Mouse (Mus musculus) CH12.LX (cell line): Measurements from ENCODE around the gene Synj2. TPM values are rescaled to one million over a fixed set of nuclear protein-coding genes. Genes with fewer than 3 reads are reported as not detected.

ENCODE experiments used
- DNase-seq: peaks from one replicate; pipeline ENCODE4 v3.0.0-alpha.2; 2013; ENCODE audit errors: extremely low read depth
- H3K27ac ChIP-seq: 2 replicates; pipeline ENCODE4 v1.5.1; 2012; ENCODE audit warnings: low read depth, mild to moderate bottlenecking, control low read depth, moderate library complexity; ENCODE audit not compliant: insufficient read depth
- H3K27me3 ChIP-seq: replicated peaks from 2 replicates; pipeline ENCODE3; 2012; ENCODE audit warnings: inconsistent platforms
- H3K36me3 ChIP-seq, 2 experiments: replicated peaks in 1 of 2; 2 replicates each; pipeline versions ENCODE3 to v1.6.1; 2012; ENCODE audit warnings: inconsistent platforms in 1 of 2, low read length in 1 of 2, mild to moderate bottlenecking in 1 of 2, mixed read lengths in 1 of 2, moderate library complexity in 1 of 2; ENCODE audit not compliant: control insufficient read depth in 1 of 2, insufficient read depth in 1 of 2
- H3K4me1 ChIP-seq, 2 experiments: 2 replicates each; pipeline ENCODE4 v1.6.1; 2012; ENCODE audit warnings: inconsistent platforms in 1 of 2, moderate library complexity in 1 of 2; ENCODE audit not compliant: insufficient read depth in 2 of 2, control insufficient read depth in 1 of 2
- H3K4me2 ChIP-seq: 2 replicates; pipeline ENCODE4 v1.6.1; 2012; ENCODE audit warnings: low read depth, mild to moderate bottlenecking, control low read depth; ENCODE audit not compliant: poor library complexity, insufficient read depth, severe bottlenecking
- H3K4me3 ChIP-seq, 3 experiments: fragments of 150-350 bp in 1 of 3; sonication (generic) in 1 of 3; replicated peaks in 1 of 3; 2 replicates each; pipeline versions ENCODE3 to v1.5.1; 2011 to 2012; ENCODE audit warnings: low read depth in 2 of 3, low read length in 2 of 3, mild to moderate bottlenecking in 2 of 3, moderate library complexity in 2 of 3, control low read depth in 1 of 3, improper control_type of control experiment in 1 of 3, inconsistent platforms in 1 of 3, mixed read lengths in 1 of 3; ENCODE audit not compliant: poor library complexity in 1 of 3
- H3K79me2 ChIP-seq: replicated peaks from 2 replicates; pipeline ENCODE4 v1.6.1; 2012; ENCODE audit warnings: mild to moderate bottlenecking, moderate library complexity; ENCODE audit not compliant: control insufficient read depth, poor library complexity, insufficient read depth, severe bottlenecking; ENCODE audit errors: extremely low read depth
- H3K9ac ChIP-seq: 2 replicates; pipeline ENCODE4 v1.6.1; 2012; ENCODE audit warnings: low read depth, mild to moderate bottlenecking, control low read depth, moderate library complexity; ENCODE audit not compliant: insufficient read depth
- H3K9me3 ChIP-seq: replicated peaks from 2 replicates; pipeline ENCODE3; 2012; ENCODE audit warnings: low read length, inconsistent platforms, mixed read lengths
- CHD1 ChIP-seq: IDR thresholded peaks from 2 replicates; pipeline ENCODE4 v1.6.1; 2012; ENCODE audit warnings: low read depth, low read length, improper control_type of control experiment, inconsistent platforms
- CTCF ChIP-seq, 2 experiments: IDR thresholded peaks in 1 of 2; conservative IDR thresholded peaks in 1 of 2; 2 replicates each; pipeline ENCODE4 v1.5.1; 2011 to 2012; ENCODE audit warnings: low read depth in 2 of 2, low read length in 2 of 2, improper control_type of control experiment in 1 of 2, inconsistent platforms in 1 of 2, mild to moderate bottlenecking in 1 of 2, moderate library complexity in 1 of 2
- ELF1 ChIP-seq: IDR thresholded peaks from 2 replicates; pipeline ENCODE4 v1.6.1; 2014; ENCODE audit warnings: low read depth, mild to moderate bottlenecking, inconsistent platforms, low read length, improper control_type of control experiment
- ETS1 ChIP-seq: conservative IDR thresholded peaks from 2 replicates; pipeline ENCODE4 v1.6.1; 2012; ENCODE audit warnings: low read depth, mild to moderate bottlenecking, inconsistent platforms, low read length, improper control_type of control experiment, moderate library complexity
- HCFC1 ChIP-seq: IDR thresholded peaks from 2 replicates; pipeline ENCODE4 v1.6.1; 2012; ENCODE audit warnings: low read depth, mild to moderate bottlenecking, inconsistent platforms, low read length, improper control_type of control experiment
- JUND ChIP-seq: conservative IDR thresholded peaks from 2 replicates; pipeline ENCODE4 v1.6.1; 2011; ENCODE audit warnings: low read depth, low read length, improper control_type of control experiment
- MAX ChIP-seq: IDR thresholded peaks from 2 replicates; pipeline ENCODE4 v1.6.1; 2011; ENCODE audit warnings: low read length, improper control_type of control experiment
- MYC ChIP-seq: IDR thresholded peaks from 2 replicates; pipeline ENCODE4 v1.6.1; 2011; ENCODE audit warnings: low read depth, mild to moderate bottlenecking, improper control_type of control experiment, low read length
- NELFE ChIP-seq: IDR thresholded peaks from 2 replicates; pipeline ENCODE4 v1.6.1; 2011; ENCODE audit warnings: low read depth, low read length, improper control_type of control experiment
- NRF1 ChIP-seq: IDR thresholded peaks from 2 replicates; pipeline ENCODE4 v1.6.1; 2014; ENCODE audit warnings: low read depth, mild to moderate bottlenecking, inconsistent platforms, low read length, improper control_type of control experiment, moderate library complexity
- POLR2AphosphoS2 ChIP-seq: IDR thresholded peaks from 2 replicates; pipeline ENCODE4 v1.6.1; 2011; ENCODE audit warnings: low read depth, low read length, improper control_type of control experiment
- SIN3A ChIP-seq: IDR thresholded peaks from 2 replicates; pipeline ENCODE4 v1.6.1; 2012; ENCODE audit warnings: low read length, improper control_type of control experiment, inconsistent platforms
- SMC3 ChIP-seq: IDR thresholded peaks from 2 replicates; pipeline ENCODE4 v1.6.1; 2011; ENCODE audit warnings: low read depth, low read length, improper control_type of control experiment
- TBP ChIP-seq: conservative IDR thresholded peaks from 2 replicates; pipeline ENCODE4 v1.6.1; 2011; ENCODE audit warnings: low read depth, low read length, improper control_type of control experiment
- TCF12 ChIP-seq: IDR thresholded peaks from 2 replicates; pipeline ENCODE4 v1.6.1; 2014; ENCODE audit warnings: low read depth, mild to moderate bottlenecking, inconsistent platforms, low read length, improper control_type of control experiment
- USF1 ChIP-seq: IDR thresholded peaks from 2 replicates; pipeline ENCODE4 v1.6.1; 2014; ENCODE audit warnings: low read depth, mild to moderate bottlenecking, inconsistent platforms, low read length, improper control_type of control experiment
- USF2 ChIP-seq: conservative IDR thresholded peaks from 2 replicates; pipeline ENCODE4 v1.6.1; 2011; ENCODE audit warnings: low read depth, low read length, improper control_type of control experiment
- ZC3H11A ChIP-seq: IDR thresholded peaks from 2 replicates; pipeline ENCODE4 v1.6.1; 2012; ENCODE audit warnings: low read depth, mild to moderate bottlenecking, inconsistent platforms, low read length, improper control_type of control experiment
- ZMIZ1 ChIP-seq: IDR thresholded peaks from 2 replicates; pipeline ENCODE4 v1.6.1; 2012; ENCODE audit warnings: low read depth, mild to moderate bottlenecking, inconsistent platforms, low read length, improper control_type of control experiment
- dilution Hi-C: fragments of 300-500 bp; cut with MboI; formaldehyde crosslinking; loops from 2 replicates; pipeline ENCODE4 v1.14.3; 2020; ENCODE audit warnings: low sequenced_read_pairs; ENCODE audit not compliant: extremely low pct_unique_long_range_greater_than_20kb, extremely low pct_ligation_motif_present
- in situ Hi-C: fragments of 300-500 bp; cut with MboI; formaldehyde crosslinking; loops from 3 replicates; pipeline ENCODE4 v1.14.3; 2019; ENCODE audit warnings: low sequenced_read_pairs, low pct_ligation_motif_present, low pct_unique_long_range_greater_than_20kb, mixed read lengths
- polyA plus RNA-seq: library from polyadenylated mRNA; unstranded; fragments of >175 nt; gene quantifications from 2 replicates; pipeline ENCODE4 v1.2.1, GENCODE M21; 2012; ENCODE audit warnings: low read depth; ENCODE audit not compliant: insufficient read length
- total RNA-seq, 2 experiments: library from RNA; depleted of rRNA; stranded (reverse); fragments of 300-350 nt in 1 of 2; fragments of >200 nt in 1 of 2; gene quantifications; 2 replicates each; pipeline ENCODE4 v1.2.3; 2012 to 2014

Gene Synj2
- total and polyA plus RNA-seq, 3 experiments: 5.3 to 10.9 (median 6.8) TPM

- no peak for DNase-seq
- in situ Hi-C loops (loop anchor here (10.0 to 25.0 kb wide), 2 partner anchors 207 to 565 kb away; partner anchors contain the start of gene Tmem242), dilution Hi-C loops (no loop called here)
- H3K4me3 ChIP-seq: no peak overlapping the region
- no peak overlapping the region for H3K9ac ChIP-seq
- no peaks in the 10 kb centered on the region for H3K27me3 ChIP-seq
- peaks cover 0 to 65% of the 10 kb centered on the region in 2 experiments for H3K36me3 ChIP-seq
- H3K27ac ChIP-seq: no peak overlapping the region
- H3K79me2 ChIP-seq: no peaks in the 10 kb centered on the region
- no peak overlapping the region for H3K4me2 ChIP-seq
- H3K9me3 ChIP-seq: no peaks in the 10 kb centered on the region
- TF ChIP-seq USF2 (no peak), SMC3 (no peak), ZMIZ1 (no peak), ETS1 (no peak), NELFE (no peak), TBP (no peak), ELF1 (no peak), MAX (no peak), POLR2AphosphoS2 (no peak), SIN3A (no peak), CTCF (conservative IDR thresholded peaks at IDR 0.05 in 1 of 2, IDR thresholded peaks at IDR 0.05 in 1 of 2; ENCODE audit: low read depth in 2 of 2, low read length in 2 of 2) (no peak), ZC3H11A (no peak), USF1 (no peak), MYC (no peak), CHD1 (no peak), JUND (no peak), NRF1 (no peak), TCF12 (no peak)
- peaks cover 17 to 49% of the 10 kb centered on the region in 2 experiments for H3K4me1 ChIP-seq
Measured at GRCm38 (mm10) chr17:6001836-6002235, 60.8 kb downstream of the Synj2 start.

GRCm38 (mm10) chr17:6002563-6002962 lies 61.5 kb downstream of the Synj2 start:
- H3K27ac ChIP-seq: no peak overlapping the region
- TF ChIP-seq HCFC1: no peak
- peaks cover 0 to 60% of the 10 kb centered on the region in 2 experiments for H3K36me3 ChIP-seq
- H3K4me1 ChIP-seq: peaks cover 21 to 52% of the 10 kb centered on the region in 2 experiments
- no peak overlapping the region for H3K4me3 ChIP-seq
- no peak for DNase-seq
- no peak overlapping the region for H3K9ac ChIP-seq
- H3K4me2 ChIP-seq: no peak overlapping the region
- dilution Hi-C loops (no loop called here), in situ Hi-C loops (loop anchor here (10.0 to 25.0 kb wide), 2 partner anchors 208 to 565 kb away; partner anchors contain the start of gene Tmem242)
- H3K27me3 ChIP-seq: no peaks in the 10 kb centered on the region
- no peaks in the 10 kb centered on the region for H3K9me3 ChIP-seq
- no peaks in the 10 kb centered on the region for H3K79me2 ChIP-seq
